In genomic region chr13:58601201-58601855, GRCm38 (mm10) we compare ENCODE assay signal across 11 mouse cellular contexts. TPM values are rescaled to one million over a fixed set of nuclear protein-coding genes. Genes with fewer than 3 reads are reported as not detected.
DNase-seq lines count a peak whose midpoint lies in the region; ATAC-seq and TF ChIP-seq lines count a peak whose summit lies in the region.
"Had no signal": no experiment of that assay in that cellular context is flagged by ENCODE, and none has a peak within 500 bp of the region (broad histone marks: within the 10 kb centered on the region; RNA-seq: fewer than 3 reads in every experiment).

No protein-coding gene starts in this region.

- H3K9ac ChIP-seq in ES-Bruce4 (ENCODE audit: low read depth, poor library complexity, severe bottlenecking), result no peak overlapping the region
- H3K9ac ChIP-seq: neural tube, embryonic 12.5 days had no signal

- no peaks in the 10 kb centered on the region for H3K27me3 ChIP-seq in ES-Bruce4 (ENCODE audit: control insufficient read depth, insufficient read depth, low read length, poor library complexity, severe bottlenecking)
- H3K27me3 ChIP-seq: neural tube, embryonic 12.5 days had no signal

- TF ChIP-seq POLR2A in ES-Bruce4 (IDR thresholded peaks at IDR 0.05; ENCODE audit: insufficient read depth, low read length), result no peak

- H3K4me1 ChIP-seq in ES-Bruce4 (ENCODE audit: control insufficient read depth, insufficient read depth, low read length), result peaks cover 2% of the 10 kb centered on the region
- H3K4me1 ChIP-seq: neural tube, embryonic 12.5 days had no signal

- no peak overlapping the region for H3K27ac ChIP-seq in gastrocnemius, adult 2 months
- H3K27ac ChIP-seq in ES-Bruce4 (ENCODE audit: insufficient read depth, low read length), result peak overlapping the region; percentile 14; the same call in 1 of the 2 replicates
- H3K27ac ChIP-seq in layer of hippocampus, adult 2 months, result no peak overlapping the region
- H3K27ac ChIP-seq: neural tube, embryonic 12.5 days had no signal

- no peak overlapping the region for H3K4me3 ChIP-seq in gastrocnemius, adult 2 months
- 0 out of 2 replicates have a peak overlapping the region, but pooled peaks have one; percentile 12 for H3K4me3 ChIP-seq in ES-Bruce4 (ENCODE audit: low read depth, low read length)
- H3K4me3 ChIP-seq in layer of hippocampus, adult 2 months, result no peak overlapping the region
- H3K4me3 ChIP-seq: neural tube, embryonic 12.5 days had no signal

- TF ChIP-seq EP300 in ES-Bruce4 (IDR thresholded peaks at IDR 0.05; ENCODE audit: insufficient read depth, low read depth, low read length), result no peak

- peak; percentile 56 for ATAC-seq in common myeloid progenitor, adult 5-6 weeks (replicated peaks; ENCODE audit: low read depth, poor library complexity, severe bottlenecking)
- ATAC-seq: inflammation-experienced regulatory T-cells, adult 6 months had no signal

- H3K9me3 ChIP-seq in ES-Bruce4 (replicated peaks; ENCODE audit: control insufficient read depth, insufficient read depth, low read length, poor library complexity, severe bottlenecking), result no peaks in the 10 kb centered on the region
- H3K9me3 ChIP-seq: neural tube, embryonic 12.5 days had no signal

- intact Hi-C loops in gastrocnemius, adult 2 months (cut with DNase I), result no loop called here
- intact Hi-C loops in left cerebral cortex, postnatal 25 days (cut with DNase I), result no loop called here

- no peaks in the 10 kb centered on the region for H3K36me3 ChIP-seq in ES-Bruce4 (ENCODE audit: control insufficient read depth, insufficient read depth, low read length, poor library complexity, severe bottlenecking)
- H3K36me3 ChIP-seq: neural tube, embryonic 12.5 days had no signal

- no peak for TF ChIP-seq CTCF in gastrocnemius, adult 2 months (IDR thresholded peaks at IDR 0.05)
- TF ChIP-seq CTCF in ES-Bruce4 (IDR thresholded peaks at IDR 0.05; ENCODE audit: low read depth, low read length), result no peak
- TF ChIP-seq CTCF in layer of hippocampus, adult 2 months (conservative IDR thresholded peaks at IDR 0.05), result no peak

- peak; percentile 55 for DNase-seq in gastrocnemius, adult 2 months
- DNase-seq in gastrocnemius, postnatal 4 days (ENCODE audit: low spot score in 2 of 2), result no peak
- peak; percentile 15 for DNase-seq in kidney, postnatal 10 days
- no peak for DNase-seq in left cerebral cortex, postnatal 25 days (ENCODE audit: low spot score in 2 of 2)
- DNase-seq in right cerebral cortex, postnatal 4 days, result no peak
- DNase-seq in layer of hippocampus, adult 2 months (ENCODE audit: low spot score in 2 of 2), result no peak
- DNase-seq: thymus, postnatal 36 days had no signal

RNA-seq across cellular contexts. Expression of gene Slc28a3, which starts 9.3 kb away (rescaled TPM):
- total RNA-seq in gastrocnemius, adult 2 months (2021), result not detected
- total RNA-seq in gastrocnemius, postnatal 4 days (2021), result not detected
- 0.31 and 0.75 TPM in 2 replicates for polyA plus RNA-seq in ES-Bruce4 (2011; ENCODE audit: insufficient read depth, insufficient read length, low read depth, missing spikeins)
- not detected in 2 replicates for total RNA-seq in common myeloid progenitor, adult 5-6 weeks (2017)
- total RNA-seq in left cerebral cortex, postnatal 25 days (2021), result under 1 TPM in 1 of 2 experiments, not detected in 1; 0.18 TPM
- total RNA-seq in layer of hippocampus, adult 2 months (2021), result under 1 TPM in 1 of 2 experiments, not detected in 1; 0.10 TPM
- polyA plus RNA-seq: neural tube, embryonic 12.5 days had no signal

Comparison
In these comparisons a context has a peak if more than half of its experiments do, and no peak if none do; other contexts are left out.
1. DNase-seq: peak in gastrocnemius, adult 2 months (single experiment) and kidney, postnatal 10 days (single experiment); none in gastrocnemius, postnatal 4 days (0 of 2), left cerebral cortex, postnatal 25 days (0 of 2), right cerebral cortex, postnatal 4 days (single experiment) and layer of hippocampus, adult 2 months (0 of 2).